Mouse (Mus musculus) lung, embryonic 14.5 days (tissue): ENCODE data around the gene Glce. TPM values are rescaled to one million over a fixed set of nuclear protein-coding genes. Genes with fewer than 3 reads are reported as not detected.
A peak's percentile ranks its signal among the peaks of the same experiment; 100 is the strongest.

Experiments
- ATAC-seq: fragments of 200-750 bp; cut with Nextera tagmentation; 2 replicates; pipeline ENCODE4 v1.8.0; 2017; ENCODE audit warnings: mild to moderate bottlenecking, moderate TSS enrichment, moderate library complexity; ENCODE audit not compliant: insufficient read depth
- DNase-seq: peaks from one replicate; pipeline ENCODE4 v3.0.0-alpha.2; 2015
- H3K27ac ChIP-seq: fragments of 300-500 bp; sonication (generic); 2 replicates; pipeline ENCODE4 v1.5.1; 2014; ENCODE audit warnings: low read depth, mild to moderate bottlenecking, moderate library complexity
- H3K27me3 ChIP-seq: fragments of 300-500 bp; sonication (generic); 2 replicates; pipeline ENCODE4 v1.6.1; 2014; ENCODE audit warnings: low read length, control low read depth; ENCODE audit not compliant: insufficient read depth
- H3K36me3 ChIP-seq: fragments of 300-500 bp; sonication (generic); 2 replicates; pipeline ENCODE4 v1.6.1; 2014; ENCODE audit warnings: control low read depth; ENCODE audit not compliant: insufficient read depth
- H3K4me1 ChIP-seq: fragments of 300-500 bp; sonication (generic); 2 replicates; pipeline ENCODE4 v1.6.1; 2014; ENCODE audit warnings: antibody characterized with exemption, control low read depth; ENCODE audit not compliant: insufficient read depth
- H3K4me2 ChIP-seq: fragments of 300-500 bp; sonication (generic); 2 replicates; pipeline ENCODE4 v1.6.1; 2014; ENCODE audit warnings: mild to moderate bottlenecking
- H3K4me3 ChIP-seq: fragments of 300-500 bp; sonication (generic); 2 replicates; pipeline ENCODE4 v1.5.1; 2014; ENCODE audit warnings: low read depth, low read length
- H3K9ac ChIP-seq: fragments of 300-500 bp; sonication (generic); 2 replicates; pipeline ENCODE4 v1.6.1; 2014
- H3K9me3 ChIP-seq: fragments of 300-500 bp; sonication (generic); 2 replicates; pipeline ENCODE4 v1.6.1; 2016; ENCODE audit warnings: low read depth, low read length, control low read depth
- CTCF ChIP-seq: IDR thresholded peaks from 2 replicates; pipeline ENCODE4 v1.5.1; 2016; ENCODE audit warnings: antibody characterized with exemption, low read depth
- WGBS: fragments of 180-500 bp; shearing (Covaris S2); extraction: QIAGEN DNeasy Blood & Tissue Kit; methylation state at CpG from one replicate; pipeline ENCODE4 v1.1.7; 2014; 5-methylcytosine and 5-hydroxymethylcytosine counted together
- polyA plus RNA-seq: library from polyadenylated mRNA; unstranded; fragments of >200 nt; fragmentation: Nextera tagmentation; extraction: Ambion mirVana; gene quantifications from 2 replicates; pipeline ENCODE4 v1.2.1, GENCODE M21; 2014

The Glce gene
- polyA plus RNA-seq, 1 experiment from 2014 or later: 25.9 TPM

- Histone ChIP-seq H3K36me3 (no peaks in the 10 kb centered on the region), H3K27me3 (no peaks in the 10 kb centered on the region), H3K4me3 (no peak overlapping the region), H3K9ac (no peak overlapping the region), H3K27ac (no peak overlapping the region), H3K4me2 (no peak overlapping the region), H3K9me3 (no peaks in the 10 kb centered on the region), H3K4me1 (no peaks in the 10 kb centered on the region)
- DNase-seq: no peak
- TF ChIP-seq CTCF: no peak
- 26% methylated on average over 4 of the region's 4 CpGs for WGBS
- no peak for ATAC-seq
Observed at GRCm38 (mm10) chr9:62155821-62156220, 33.4 kb upstream of the Glce start.

GRCm38 (mm10) chr9:62155400-62155799 lies 32.9 kb upstream of the Glce start:
- ATAC-seq: no peak
- H3K27me3 ChIP-seq: no peaks in the 10 kb centered on the region
- no peak for DNase-seq
- H3K9me3 ChIP-seq: no peaks in the 10 kb centered on the region
- H3K4me1 ChIP-seq: no peaks in the 10 kb centered on the region
- 67% methylated on average over 6 of the region's 6 CpGs for WGBS
- no peak overlapping the region for H3K27ac ChIP-seq
- H3K36me3 ChIP-seq: no peaks in the 10 kb centered on the region
- no peak overlapping the region for H3K4me2 ChIP-seq
- H3K9ac ChIP-seq: no peak overlapping the region
- TF ChIP-seq CTCF: no peak
- H3K4me3 ChIP-seq: no peak overlapping the region

GRCm38 (mm10) chr9:62154956-62155355 lies 32.5 kb upstream of the Glce start:
- WGBS: 73% methylated on average over 7 of the region's 7 CpGs
- Histone ChIP-seq H3K9ac (no peak overlapping the region), H3K36me3 (no peaks in the 10 kb centered on the region), H3K4me2 (no peak overlapping the region), H3K4me3 (no peak overlapping the region), H3K9me3 (no peaks in the 10 kb centered on the region), H3K4me1 (no peaks in the 10 kb centered on the region), H3K27me3 (no peaks in the 10 kb centered on the region), H3K27ac (no peak overlapping the region)
- TF ChIP-seq CTCF: no peak
- DNase-seq: no peak
- ATAC-seq: no peak

- no peak for TF ChIP-seq CTCF
- DNase-seq (peak; percentile 9), ATAC-seq (no peak)
- Histone ChIP-seq H3K36me3 (no peaks in the 10 kb centered on the region), H3K9me3 (no peaks in the 10 kb centered on the region), H3K4me1 (no peaks in the 10 kb centered on the region), H3K27ac (no peak overlapping the region), H3K4me2 (no peak overlapping the region), H3K27me3 (no peaks in the 10 kb centered on the region), H3K9ac (no peak overlapping the region), H3K4me3 (no peak overlapping the region)
- 66% methylated on average over 3 of the region's 3 CpGs for WGBS
Observed at GRCm38 (mm10) chr9:62154551-62154950, 32.1 kb upstream of the Glce start.

- Histone ChIP-seq H3K9me3 (no peaks in the 10 kb centered on the region), H3K9ac (no peak overlapping the region), H3K4me2 (no peak overlapping the region), H3K36me3 (no peaks in the 10 kb centered on the region), H3K4me1 (no peaks in the 10 kb centered on the region), H3K27me3 (no peaks in the 10 kb centered on the region), H3K4me3 (no peak overlapping the region), H3K27ac (no peak overlapping the region)
- TF ChIP-seq CTCF: no peak
- no peak for ATAC-seq
- no peak for DNase-seq
- WGBS: 74% methylated on average over 7 of the region's 7 CpGs
Observed at GRCm38 (mm10) chr9:62153263-62153662, 30.8 kb upstream of the Glce start.

- H3K9ac ChIP-seq: no peak overlapping the region
- H3K4me2 ChIP-seq: no peak overlapping the region
- ATAC-seq: no peak
- H3K27ac ChIP-seq: no peak overlapping the region
- H3K4me3 ChIP-seq: no peak overlapping the region
- H3K9me3 ChIP-seq: no peaks in the 10 kb centered on the region
- no peaks in the 10 kb centered on the region for H3K4me1 ChIP-seq
- no peaks in the 10 kb centered on the region for H3K27me3 ChIP-seq
- no peaks in the 10 kb centered on the region for H3K36me3 ChIP-seq
- DNase-seq: no peak
- 87% methylated on average over 2 of the region's 2 CpGs for WGBS
- TF ChIP-seq CTCF: no peak
Observed at GRCm38 (mm10) chr9:62152506-62152905, 30.1 kb upstream of the Glce start.

GRCm38 (mm10) chr9:62145198-62145597 lies 22.7 kb upstream of the Glce start:
- no peaks in the 10 kb centered on the region for H3K36me3 ChIP-seq
- H3K4me2 ChIP-seq: no peak overlapping the region
- no peak overlapping the region for H3K4me3 ChIP-seq
- no peak for TF ChIP-seq CTCF
- no peak overlapping the region for H3K27ac ChIP-seq
- WGBS: 61% methylated on average over 2 of the region's 2 CpGs
- no peak for ATAC-seq
- no peaks in the 10 kb centered on the region for H3K27me3 ChIP-seq
- no peaks in the 10 kb centered on the region for H3K9me3 ChIP-seq
- no peak overlapping the region for H3K9ac ChIP-seq
- no peaks in the 10 kb centered on the region for H3K4me1 ChIP-seq
- no peak for DNase-seq

GRCm38 (mm10) chr9:62143428-62143827 lies 21.0 kb upstream of the Glce start:
- H3K36me3 ChIP-seq: no peaks in the 10 kb centered on the region
- no peak overlapping the region for H3K4me3 ChIP-seq
- H3K27me3 ChIP-seq: no peaks in the 10 kb centered on the region
- ATAC-seq (no peak), DNase-seq (no peak)
- no peaks in the 10 kb centered on the region for H3K4me1 ChIP-seq
- 57% methylated on average over 7 of the region's 7 CpGs for WGBS
- no peak overlapping the region for H3K9ac ChIP-seq
- no peak for TF ChIP-seq CTCF
- no peak overlapping the region for H3K27ac ChIP-seq
- H3K4me2 ChIP-seq: no peak overlapping the region
- no peaks in the 10 kb centered on the region for H3K9me3 ChIP-seq
